Mouse (Mus musculus) B cell, adult (primary cell): ENCODE data around the gene Dpagt1. TPM values are rescaled to one million over a fixed set of nuclear protein-coding genes. Genes with fewer than 3 reads are reported as not detected.

Source experiments
- total RNA-seq: library from RNA; stranded (reverse); gene quantifications from 4 replicates; pipeline ENCODE4 v1.2.4, GENCODE M21; 2023; ENCODE audit not compliant: inconsistent age

Dpagt1 gene
- 8.3 to 12.1 TPM (median 9.3 TPM) in 4 replicates for total RNA-seq

DNA sequence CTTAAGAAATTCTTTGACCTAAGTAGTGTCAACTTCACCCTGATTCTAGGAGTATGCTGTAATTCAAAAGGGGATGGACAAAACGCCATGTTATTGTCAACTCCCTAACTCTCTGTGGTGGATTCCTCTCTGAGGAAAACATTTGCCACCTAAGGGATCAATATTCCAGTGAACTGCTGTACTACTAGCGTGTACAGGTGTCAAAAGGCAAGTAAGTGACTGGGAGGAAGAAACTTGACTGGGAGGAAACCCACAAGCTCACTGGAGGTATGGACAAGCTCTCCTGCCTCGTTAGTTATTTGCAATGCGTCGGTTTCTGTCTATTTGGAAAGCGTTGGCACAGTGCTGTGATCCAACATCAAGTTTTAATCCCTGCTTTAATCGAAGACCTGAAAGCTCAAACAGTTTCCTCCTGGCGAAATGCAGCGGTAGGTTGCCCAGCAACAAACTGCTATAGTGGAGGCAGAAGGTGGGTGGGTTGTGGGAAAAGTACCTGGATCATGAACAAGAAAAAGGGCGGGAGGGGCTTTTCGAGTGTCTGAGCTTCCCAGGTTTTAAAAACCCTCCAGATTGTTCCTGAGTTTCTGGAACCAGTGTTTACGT is at the start of gene Dpagt1:
Gene Dpagt1 (plus strand): TSS at position 252 of the 603 bp plus-strand sequence.

DNA sequence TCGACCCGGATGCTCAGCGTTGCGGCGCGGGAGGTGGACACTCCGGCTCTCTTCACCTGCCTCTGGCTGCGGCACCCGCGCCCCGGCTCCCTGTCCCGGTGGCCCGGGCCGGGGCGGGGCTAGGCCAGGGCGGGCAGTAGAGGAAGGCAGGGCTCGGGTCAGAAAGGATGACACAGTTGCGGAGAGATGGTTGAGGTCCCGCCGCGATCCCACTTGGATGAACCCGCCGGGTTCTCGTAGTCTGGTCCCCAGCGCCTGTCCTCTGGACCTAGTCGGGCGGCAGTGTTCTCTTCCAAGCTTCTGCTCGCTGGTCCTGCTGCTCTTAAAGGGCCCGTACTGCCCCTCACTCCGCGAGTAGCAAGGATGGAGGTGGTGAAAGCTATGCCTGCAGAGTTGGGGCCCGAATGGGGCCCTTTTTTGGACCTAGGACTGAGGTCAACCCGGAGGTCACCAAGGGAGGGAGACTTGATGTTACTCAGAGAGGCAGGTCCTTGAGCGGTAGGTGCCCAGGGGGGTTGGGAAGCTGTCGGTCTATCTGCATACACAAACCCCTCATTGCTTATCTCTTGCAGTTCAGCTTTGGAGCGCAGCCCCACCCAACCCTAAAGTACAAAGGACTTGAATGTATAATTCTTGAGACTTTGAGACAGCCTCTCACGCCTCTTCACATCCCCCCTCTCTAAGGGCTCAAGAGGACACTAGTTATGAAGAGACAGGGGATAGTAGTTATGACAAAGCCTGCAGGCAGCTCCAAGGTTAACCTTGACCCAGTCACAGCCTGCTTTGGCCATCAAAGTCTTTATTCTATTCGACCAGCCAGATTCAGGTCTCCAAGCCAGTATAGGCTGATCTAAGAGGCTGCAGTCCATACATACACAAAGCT is 37.5 kb upstream of the Dpagt1 start, which contains the start of gene Abcg4:
Gene Abcg4 (minus strand): TSS at position 540 of the 883 bp plus-strand sequence.

DNA sequence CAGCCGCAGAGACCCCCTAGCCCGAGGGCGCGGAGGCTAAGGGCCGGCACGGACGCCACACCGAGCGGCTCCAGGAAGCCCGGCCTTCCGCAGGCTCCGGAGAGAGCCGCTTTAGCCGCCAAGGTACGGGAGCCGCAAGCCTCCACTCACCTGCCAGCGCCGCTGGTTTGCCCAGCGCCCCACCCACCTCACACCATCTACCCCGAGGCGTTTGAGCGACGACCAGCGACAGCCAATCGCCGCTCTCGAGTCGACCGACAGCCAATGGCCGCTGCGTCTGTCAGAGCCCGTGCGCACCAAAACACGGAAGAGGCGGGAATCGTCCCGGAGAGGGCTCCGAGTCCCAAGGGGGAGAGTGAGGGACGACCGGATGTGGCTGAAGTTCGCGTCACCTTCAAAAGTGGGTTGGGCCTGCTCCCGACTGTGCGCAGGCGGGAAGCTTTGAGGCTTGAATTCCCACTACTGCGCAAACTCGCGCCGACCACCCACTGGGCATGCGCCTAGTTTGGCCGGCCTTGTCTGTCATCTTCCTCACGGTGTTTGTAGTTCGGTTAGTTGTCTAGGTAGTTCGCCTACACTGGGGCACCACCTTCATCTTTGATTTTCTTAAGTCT is 20.2 kb upstream of the Dpagt1 start, which contains the start of gene Hinfp:
Gene Hinfp (minus strand): TSS at position 206 of the 614 bp plus-strand sequence.

DNA sequence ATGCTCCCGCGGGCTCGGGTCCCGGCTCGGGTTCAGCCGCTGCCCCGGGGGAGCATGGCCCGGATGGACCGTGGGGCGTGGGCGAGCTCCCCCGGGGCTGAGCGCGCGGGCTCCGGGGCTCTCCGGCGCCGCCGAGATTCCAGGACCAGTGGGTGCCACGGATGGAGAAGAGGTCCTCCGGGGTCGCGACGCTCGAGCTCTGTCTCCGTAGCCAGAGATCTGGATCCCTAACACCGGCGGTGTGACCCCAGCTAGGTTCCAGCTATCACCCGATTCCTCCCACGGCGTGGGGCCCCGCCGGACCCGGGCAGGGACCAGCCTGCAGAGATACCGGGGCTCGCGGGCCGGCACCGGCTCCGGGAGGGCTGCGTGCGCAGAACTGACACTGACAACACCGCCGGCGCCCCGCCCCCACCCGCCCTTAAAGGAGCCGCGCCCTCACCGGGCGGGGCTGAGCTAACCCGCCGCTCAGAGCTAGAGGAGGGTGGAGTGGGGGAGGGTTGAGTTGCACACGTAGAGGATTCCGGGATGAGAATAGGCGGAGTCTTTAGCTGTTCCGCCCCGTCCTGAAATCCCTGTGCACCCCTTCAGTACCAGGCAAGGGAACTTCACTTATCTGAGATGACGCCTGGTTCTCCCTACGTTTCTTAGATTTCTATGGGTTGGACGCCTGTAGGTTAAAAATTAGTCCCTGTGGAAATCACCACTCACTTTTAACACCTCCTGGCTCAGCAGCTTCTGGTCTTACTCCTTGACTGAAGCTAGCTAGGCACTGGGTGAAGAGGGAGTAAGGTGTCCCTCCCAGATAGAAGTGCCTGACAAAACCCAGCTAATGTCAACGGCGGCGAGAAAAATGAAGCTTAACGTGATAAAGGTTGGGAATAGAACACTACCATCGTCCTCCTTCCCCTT is 5.7 kb upstream of the Dpagt1 start, which contains the start of gene C2cd2l:
Gene C2cd2l (minus strand): TSS at position 399 of the 912 bp plus-strand sequence.

DNA sequence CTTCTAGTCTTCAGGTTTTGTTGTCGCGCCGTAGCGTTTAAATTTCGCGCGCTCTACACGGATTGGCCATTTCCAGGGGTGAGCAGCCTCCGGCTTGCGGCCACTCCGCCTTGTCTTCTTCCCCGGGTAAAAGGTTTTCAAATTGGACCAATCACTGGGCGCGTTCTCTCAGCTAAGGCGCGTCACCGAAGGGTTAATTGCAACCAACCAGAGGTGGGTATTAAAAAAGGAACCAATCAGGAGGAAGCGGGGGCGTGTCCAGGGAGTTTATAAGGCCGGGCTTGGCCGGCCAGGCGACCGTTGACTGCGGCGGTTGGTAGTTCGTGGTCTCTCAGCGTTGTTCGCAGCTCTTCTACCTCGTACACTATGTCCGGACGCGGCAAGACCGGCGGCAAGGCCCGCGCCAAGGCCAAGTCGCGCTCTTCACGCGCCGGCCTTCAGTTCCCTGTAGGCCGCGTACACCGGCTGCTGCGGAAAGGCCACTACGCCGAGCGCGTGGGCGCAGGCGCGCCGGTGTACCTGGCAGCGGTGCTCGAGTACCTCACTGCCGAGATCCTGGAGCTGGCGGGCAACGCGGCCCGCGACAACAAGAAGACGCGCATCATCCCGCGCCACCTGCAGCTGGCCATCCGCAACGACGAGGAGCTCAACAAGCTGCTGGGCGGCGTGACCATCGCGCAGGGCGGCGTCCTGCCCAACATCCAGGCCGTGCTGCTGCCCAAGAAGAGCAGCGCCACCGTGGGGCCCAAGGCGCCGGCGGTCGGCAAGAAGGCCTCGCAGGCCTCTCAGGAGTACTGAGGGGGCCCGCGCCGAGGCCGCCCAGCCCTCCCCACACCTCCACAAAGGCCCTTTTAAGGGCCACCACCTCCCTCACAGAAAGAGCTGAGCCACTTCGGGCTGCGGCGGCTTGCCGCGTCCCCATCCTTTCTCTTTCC is 8.8 kb downstream of the Dpagt1 start, which contains the start of gene H2afx:
Gene H2afx (plus strand): TSS at position 299 of the 935 bp plus-strand sequence.

DNA sequence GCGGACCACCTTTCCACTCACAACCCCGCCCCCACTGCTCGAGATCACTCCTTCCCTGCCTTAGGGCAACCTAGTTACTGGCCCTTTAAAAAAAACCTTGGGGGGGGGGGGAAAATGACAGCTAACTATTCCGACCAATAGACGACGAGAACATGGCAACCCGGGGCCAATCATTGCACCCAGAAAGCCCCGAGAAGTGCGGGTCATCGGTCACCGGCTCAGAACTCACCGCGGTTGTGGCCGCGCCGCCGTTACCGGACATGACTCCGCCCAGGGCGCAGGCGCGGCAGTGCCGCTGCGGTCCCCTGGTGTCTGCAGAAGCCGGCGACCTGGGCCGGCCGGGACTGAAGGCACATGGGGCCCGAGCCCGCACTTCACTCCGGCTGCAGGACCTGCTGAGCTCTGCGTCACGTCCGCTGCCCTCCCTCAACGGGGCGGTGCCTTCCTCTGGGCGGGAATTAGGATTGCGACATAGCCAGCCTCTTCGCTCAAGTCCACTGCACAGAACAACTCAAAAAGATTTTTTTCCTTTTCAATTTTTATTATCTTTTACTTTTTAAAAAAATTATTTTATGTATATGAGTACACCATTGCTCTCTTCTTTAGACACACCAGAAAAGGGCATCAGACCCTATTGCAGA is 18.1 kb downstream of the Dpagt1 start, which contains the start of gene Hmbs:
Gene Hmbs (minus strand): TSS at position 448 of the 641 bp plus-strand sequence.

DNA sequence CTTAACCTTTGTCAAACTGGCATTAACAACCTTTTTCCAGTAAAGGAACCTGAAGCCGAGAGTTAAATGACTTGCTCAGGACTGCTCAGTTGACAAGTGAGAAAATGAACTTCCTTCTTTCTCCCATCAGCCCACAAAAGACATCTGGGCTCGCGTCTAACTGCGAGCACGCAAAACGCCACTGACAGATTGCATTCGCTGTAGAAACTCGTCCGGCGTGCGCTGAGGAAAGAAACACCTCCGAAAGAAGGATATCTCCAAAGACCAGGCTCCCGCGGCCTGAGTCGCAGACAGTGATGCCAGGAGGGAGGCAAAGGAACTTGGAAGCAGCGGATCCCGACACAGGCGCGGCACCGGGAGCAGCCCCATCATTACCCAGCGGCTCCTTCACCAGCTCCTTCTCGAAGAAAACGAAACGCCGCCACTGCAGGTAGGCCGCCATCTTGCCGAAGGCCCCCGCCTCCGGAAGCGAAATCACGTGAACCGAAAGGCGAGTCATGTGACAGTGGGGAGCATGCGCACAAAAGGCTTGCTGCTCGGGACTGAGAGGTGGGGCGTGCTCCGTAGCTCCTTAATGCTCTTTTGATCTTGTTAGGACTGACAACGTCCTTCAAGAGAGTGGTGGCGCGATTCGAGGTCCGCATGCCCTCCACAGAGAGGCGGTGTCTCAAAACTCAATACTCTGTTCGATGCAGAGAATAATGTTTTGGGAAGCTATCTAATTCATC is 35.5 kb downstream of the Dpagt1 start, which contains the start of gene Vps11:
Gene Vps11 (minus strand): TSS at position 481 of the 728 bp plus-strand sequence.

DNA sequence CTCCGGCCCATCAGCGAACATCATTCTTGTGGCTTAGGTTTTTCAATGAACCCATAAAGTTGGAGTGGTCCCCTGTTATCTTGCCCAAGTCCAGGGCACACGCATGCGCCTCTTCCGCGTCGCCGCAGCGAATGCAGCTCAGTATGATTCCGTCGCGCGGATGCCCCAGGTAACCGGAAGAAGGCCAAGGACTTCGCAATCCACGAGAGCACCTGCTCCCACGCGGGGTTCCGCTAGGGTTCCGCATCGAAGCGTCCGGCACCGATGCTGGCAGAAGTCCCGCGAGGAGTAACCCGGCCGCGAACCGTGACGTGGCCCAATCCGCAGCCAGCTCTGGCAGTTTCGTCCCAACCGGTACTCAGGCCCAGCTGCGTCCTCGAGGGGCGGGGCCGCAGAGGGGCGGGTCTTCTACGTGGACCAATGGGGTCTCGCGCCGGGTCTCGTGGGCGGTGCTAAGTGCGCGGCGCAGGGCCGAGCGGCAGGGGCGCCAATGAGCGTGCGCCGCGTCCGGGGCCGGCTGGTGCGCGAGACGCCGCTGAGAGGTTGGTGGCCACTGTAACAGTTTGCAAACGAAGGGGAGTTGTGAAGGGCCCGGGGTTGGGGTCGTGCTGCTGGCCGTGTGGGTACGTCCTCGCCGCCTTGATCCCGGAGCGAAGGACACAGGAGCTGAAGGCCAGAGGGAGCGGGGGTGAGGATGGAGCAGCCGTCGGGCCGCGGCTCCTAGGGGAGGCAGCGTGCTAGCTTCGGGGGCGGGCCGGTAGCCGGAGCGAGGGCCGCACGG is 53.4 kb downstream of the Dpagt1 start, which contains the start of gene Hyou1:
Gene Hyou1 (plus strand): TSS at position 437 of the 781 bp plus-strand sequence.

Other genes with a start within 250 kb of the Dpagt1 start
- gene Mfrp, start 224.3 kb upstream of the Dpagt1 start, total RNA-seq: 0.24 to 0.78 TPM in 2 of 4 replicates, not detected in the others
- 0.61 to 1.0 TPM in 2 of 4 replicates, not detected in the others for gene C1qtnf5, start 218.8 kb upstream of the Dpagt1 start, total RNA-seq
- 0.22 to 0.39 TPM in 2 of 4 replicates, not detected in the others for gene Gm49380, start 212.5 kb upstream of the Dpagt1 start, total RNA-seq
- 20.9 to 25.0 TPM (median 21.7 TPM) in 4 replicates for gene Rnf26, start 212.5 kb upstream of the Dpagt1 start, total RNA-seq
- gene Mcam, start 191.6 kb upstream of the Dpagt1 start, total RNA-seq: 0.32 to 1.6 TPM (median 0.39 TPM) in 4 replicates
- 130 to 138 TPM (median 133 TPM) in 4 replicates for gene Cbl, start 92.0 kb upstream of the Dpagt1 start, total RNA-seq
- not detected in 4 replicates for gene Ccdc153, start 85.3 kb upstream of the Dpagt1 start, total RNA-seq
- gene Pdzd3, start 74.5 kb upstream of the Dpagt1 start, total RNA-seq: 0.22 to 0.26 TPM in 2 of 4 replicates, not detected in the others
- 5.2 to 8.8 TPM (median 6.3 TPM) in 4 replicates for gene Nlrx1, start 57.4 kb upstream of the Dpagt1 start, total RNA-seq
- not detected in 4 replicates for gene Abcg4, start 37.4 kb upstream of the Dpagt1 start, total RNA-seq
- gene Hinfp, start 20.3 kb upstream of the Dpagt1 start, total RNA-seq: 53.5 to 73.3 TPM (median 58.7 TPM) in 4 replicates
- gene C2cd2l, start 5.7 kb upstream of the Dpagt1 start, total RNA-seq: 13.1 to 19.2 TPM (median 17.3 TPM) in 4 replicates
- 41.9 to 44.6 TPM (median 42.6 TPM) in 4 replicates for gene H2afx, start 8.7 kb downstream of the Dpagt1 start, total RNA-seq
- gene Hmbs, start 18.2 kb downstream of the Dpagt1 start, total RNA-seq: 15.8 to 19.8 TPM (median 18.8 TPM) in 4 replicates
- gene Vps11, start 35.7 kb downstream of the Dpagt1 start, total RNA-seq: 61.3 to 72.7 TPM (median 65.5 TPM) in 4 replicates
- 83.2 to 119 TPM (median 87.9 TPM) in 4 replicates for gene Hyou1, start 53.5 kb downstream of the Dpagt1 start, total RNA-seq
- gene Slc37a4, start 70.8 kb downstream of the Dpagt1 start, total RNA-seq: 18.8 to 19.9 TPM (median 19.6 TPM) in 4 replicates
- 2,496 to 2,635 TPM (median 2,511 TPM) in 4 replicates for gene Rps25, start 81.1 kb downstream of the Dpagt1 start, total RNA-seq
- 52.2 to 70.7 TPM (median 57.2 TPM) in 4 replicates for gene Trappc4, start 81.6 kb downstream of the Dpagt1 start, total RNA-seq
- 37.6 to 54.1 TPM (median 41.4 TPM) in 4 replicates for gene Ccdc84, start 92.5 kb downstream of the Dpagt1 start, total RNA-seq
- gene Foxr1, start 115.1 kb downstream of the Dpagt1 start, total RNA-seq: 0.27 TPM in 1 of 4 replicates, not detected in the others
- not detected in 4 replicates for gene Upk2, start 129.0 kb downstream of the Dpagt1 start, total RNA-seq
- 88.8 to 97.2 TPM (median 89.9 TPM) in 4 replicates for gene Bcl9l, start 156.8 kb downstream of the Dpagt1 start, total RNA-seq
- 281 to 310 TPM (median 298 TPM) in 4 replicates for gene Cxcr5, start 235.9 kb downstream of the Dpagt1 start, total RNA-seq